Mouse (Mus musculus): ENCODE measurements at regions not wholly inside any gene's neighbourhood (a gene's known extent, or its start where the extent isn't known, plus 50 kb on each side); places are given as distances from the start of the nearest gene placed in this dataset.

DNA sequence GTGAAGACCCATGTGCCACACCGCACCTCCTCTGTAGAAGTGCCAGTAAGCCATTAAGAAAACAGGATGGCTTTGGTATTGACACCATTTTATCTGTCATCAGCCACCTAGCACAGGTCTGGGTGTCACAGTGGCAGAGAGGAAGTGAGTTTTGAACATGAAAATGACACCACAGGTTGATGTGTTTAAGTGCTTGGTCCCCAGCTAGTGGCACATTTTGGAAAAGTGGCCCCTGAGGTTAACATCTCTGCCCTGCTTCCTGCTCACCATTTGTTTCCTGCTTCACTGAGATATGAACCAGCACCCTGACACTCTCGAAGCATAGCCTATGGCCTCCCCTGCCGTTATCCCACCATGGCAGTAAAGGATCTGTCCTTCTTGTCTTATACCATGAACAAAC is 297.4 kb upstream of the Id2 start:
- Histone ChIP-seq H3K9me3 (ENCODE audit: control insufficient read depth, low read length) (no peaks in the 10 kb centered on the region), H3K36me3 (ENCODE audit: control insufficient read depth, insufficient read depth, low read length) (no peaks in the 10 kb centered on the region), H3K4me3 (ENCODE audit: low read depth, low read length) (no peak overlapping the region), H3K4me2 (ENCODE audit: low read depth, low read length, severe bottlenecking) (no peak overlapping the region), H3K27me3 (ENCODE audit: control insufficient read depth, insufficient read depth, low read length) (no peaks in the 10 kb centered on the region), H3K4me1 (replicated peaks; ENCODE audit: control insufficient read depth, insufficient read depth, low read length) (no peaks in the 10 kb centered on the region), H3K9ac (ENCODE audit: low read length) (no peak overlapping the region), H3K27ac (ENCODE audit: low read depth, low read length) (no peak overlapping the region)
- DNase-seq (ENCODE audit: low spot score) (no peak), ATAC-seq (replicated peaks; ENCODE audit: low FRiP score) (no peak)
- 90% methylated on average over 3 of the region's 3 CpGs for WGBS

DNA sequence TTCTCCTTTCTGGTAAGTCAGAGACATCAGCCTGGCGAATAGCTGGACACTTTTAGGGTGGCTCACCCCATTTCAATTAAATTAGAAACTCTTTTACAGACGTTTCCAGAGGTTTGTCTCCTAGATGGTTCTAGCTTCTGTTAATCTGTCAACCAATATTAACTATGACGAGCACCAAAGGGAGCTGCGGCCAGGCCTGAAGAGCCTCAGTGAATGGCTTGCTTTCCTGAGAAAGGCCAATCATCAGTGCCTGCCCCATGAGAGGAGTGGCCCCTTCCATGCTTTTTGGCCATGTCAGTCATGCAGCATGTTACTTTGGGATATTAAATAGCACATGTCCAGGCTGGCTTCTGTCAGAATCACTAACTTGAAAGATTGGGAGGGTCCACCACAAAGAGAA is 296.6 kb upstream of the Id2 start:
- H3K27ac ChIP-seq (ENCODE audit: low read depth, low read length): no peak overlapping the region
- no peaks in the 10 kb centered on the region for H3K27me3 ChIP-seq (ENCODE audit: control insufficient read depth, insufficient read depth, low read length)
- WGBS: 81% methylated on average over 4 of the region's 4 CpGs
- H3K9me3 ChIP-seq (ENCODE audit: control insufficient read depth, low read length): no peaks in the 10 kb centered on the region
- no peak overlapping the region for H3K4me2 ChIP-seq (ENCODE audit: low read depth, low read length, severe bottlenecking)
- DNase-seq (ENCODE audit: low spot score): no peak
- no peak for ATAC-seq (replicated peaks; ENCODE audit: low FRiP score)
- H3K4me3 ChIP-seq (ENCODE audit: low read depth, low read length): no peak overlapping the region
- no peak overlapping the region for H3K9ac ChIP-seq (ENCODE audit: low read length)
- no peaks in the 10 kb centered on the region for H3K36me3 ChIP-seq (ENCODE audit: control insufficient read depth, insufficient read depth, low read length)
- no peaks in the 10 kb centered on the region for H3K4me1 ChIP-seq (replicated peaks; ENCODE audit: control insufficient read depth, insufficient read depth, low read length)

DNA sequence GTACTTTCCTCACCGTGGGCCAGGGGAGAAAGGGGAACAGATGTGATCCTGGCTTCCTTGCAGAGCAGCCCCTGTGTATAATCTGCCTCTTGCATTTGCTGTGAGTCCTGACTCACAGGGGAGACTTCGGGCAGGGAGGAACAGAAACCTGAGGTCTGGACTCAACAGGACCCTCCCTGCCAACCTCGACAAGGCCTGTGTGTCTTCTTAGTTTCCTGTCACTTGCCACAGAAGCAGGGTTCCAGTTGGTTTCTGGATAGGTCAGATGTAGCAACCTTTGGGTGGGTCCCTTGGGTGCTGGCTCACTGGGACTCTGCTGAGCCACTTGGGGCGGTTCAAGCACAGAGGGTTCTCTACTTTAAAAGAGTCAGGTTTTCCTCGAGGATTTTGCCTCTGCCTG is 292.3 kb upstream of the Id2 start:
- H3K9ac ChIP-seq (ENCODE audit: low read length): no peak overlapping the region
- H3K9me3 ChIP-seq (ENCODE audit: control insufficient read depth, low read length): no peaks in the 10 kb centered on the region
- H3K27ac ChIP-seq (ENCODE audit: low read depth, low read length): no peak overlapping the region
- no peak for DNase-seq (ENCODE audit: low spot score)
- H3K36me3 ChIP-seq (ENCODE audit: control insufficient read depth, insufficient read depth, low read length): no peaks in the 10 kb centered on the region
- ATAC-seq (replicated peaks; ENCODE audit: low FRiP score): no peak
- no peaks in the 10 kb centered on the region for H3K27me3 ChIP-seq (ENCODE audit: control insufficient read depth, insufficient read depth, low read length)
- 75% methylated on average over 5 of the region's 5 CpGs for WGBS
- no peak overlapping the region for H3K4me3 ChIP-seq (ENCODE audit: low read depth, low read length)
- no peak overlapping the region for H3K4me2 ChIP-seq (ENCODE audit: low read depth, low read length, severe bottlenecking)
- H3K4me1 ChIP-seq (replicated peaks; ENCODE audit: control insufficient read depth, insufficient read depth, low read length): no peaks in the 10 kb centered on the region

DNA sequence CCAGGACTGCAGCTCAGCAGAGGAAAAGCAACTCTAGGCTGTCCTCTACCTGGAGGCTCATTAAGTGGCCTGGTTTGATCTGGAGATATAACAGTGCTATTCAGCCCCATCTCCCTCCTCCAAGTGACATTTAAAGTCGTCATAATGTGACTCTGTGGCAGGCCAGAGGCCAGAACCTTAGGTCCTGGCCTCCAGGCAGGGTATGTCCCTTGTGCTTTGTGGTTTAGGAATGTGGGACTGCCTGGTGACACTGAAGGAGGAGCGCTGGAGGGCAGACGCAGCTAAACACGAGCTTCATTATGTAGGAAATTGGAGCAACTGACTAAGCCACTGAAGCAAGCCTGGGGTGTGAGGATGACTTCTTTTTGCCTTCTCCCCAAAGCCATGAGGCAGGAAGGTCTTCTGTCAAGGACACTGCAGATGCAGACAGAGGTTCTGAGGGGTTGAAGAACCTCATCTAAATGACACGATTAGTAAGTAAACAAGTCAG is 290.9 kb upstream of the Id2 start:
- no peak for DNase-seq (ENCODE audit: low spot score)
- Histone ChIP-seq H3K9ac (ENCODE audit: low read length) (no peak overlapping the region), H3K4me2 (ENCODE audit: low read depth, low read length, severe bottlenecking) (no peak overlapping the region), H3K4me3 (ENCODE audit: low read depth, low read length) (no peak overlapping the region), H3K4me1 (replicated peaks; ENCODE audit: control insufficient read depth, insufficient read depth, low read length) (no peaks in the 10 kb centered on the region), H3K9me3 (ENCODE audit: control insufficient read depth, low read length) (no peaks in the 10 kb centered on the region), H3K36me3 (ENCODE audit: control insufficient read depth, insufficient read depth, low read length) (no peaks in the 10 kb centered on the region), H3K27ac (ENCODE audit: low read depth, low read length) (no peak overlapping the region), H3K27me3 (ENCODE audit: control insufficient read depth, insufficient read depth, low read length) (no peaks in the 10 kb centered on the region)
- ATAC-seq (replicated peaks; ENCODE audit: low FRiP score): no peak
- 62% methylated on average over 5 of the region's 5 CpGs for WGBS

DNA sequence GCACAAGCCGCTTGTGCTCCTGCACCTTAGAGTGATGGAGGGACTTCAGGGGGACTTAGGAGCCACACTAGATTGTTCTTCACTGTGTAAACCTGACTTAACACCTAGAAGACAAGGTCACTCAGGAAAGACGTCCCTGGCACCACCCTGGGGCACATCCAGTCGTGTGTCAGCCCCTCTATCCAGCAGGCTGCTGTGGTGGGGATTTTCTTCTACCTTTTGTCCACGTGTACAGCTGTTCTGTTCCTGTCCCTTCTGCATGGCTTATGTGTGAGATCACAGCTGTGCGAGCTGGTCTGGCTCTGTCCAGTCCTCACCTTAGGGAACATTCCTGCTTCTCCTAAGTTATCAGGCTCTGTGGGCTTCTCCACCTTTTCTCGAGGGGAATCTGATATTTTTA is 286.0 kb upstream of the Id2 start:
- H3K4me2 ChIP-seq (ENCODE audit: low read depth, low read length, severe bottlenecking): no peak overlapping the region
- WGBS: 79% methylated on average over 6 of the region's 6 CpGs
- no peaks in the 10 kb centered on the region for H3K9me3 ChIP-seq (ENCODE audit: control insufficient read depth, low read length)
- ATAC-seq (replicated peaks; ENCODE audit: low FRiP score) (no peak), DNase-seq (ENCODE audit: low spot score) (no peak)
- H3K27ac ChIP-seq (ENCODE audit: low read depth, low read length): no peak overlapping the region
- no peaks in the 10 kb centered on the region for H3K4me1 ChIP-seq (replicated peaks; ENCODE audit: control insufficient read depth, insufficient read depth, low read length)
- H3K9ac ChIP-seq (ENCODE audit: low read length): no peak overlapping the region
- H3K27me3 ChIP-seq (ENCODE audit: control insufficient read depth, insufficient read depth, low read length): no peaks in the 10 kb centered on the region
- no peaks in the 10 kb centered on the region for H3K36me3 ChIP-seq (ENCODE audit: control insufficient read depth, insufficient read depth, low read length)
- no peak overlapping the region for H3K4me3 ChIP-seq (ENCODE audit: low read depth, low read length)

DNA sequence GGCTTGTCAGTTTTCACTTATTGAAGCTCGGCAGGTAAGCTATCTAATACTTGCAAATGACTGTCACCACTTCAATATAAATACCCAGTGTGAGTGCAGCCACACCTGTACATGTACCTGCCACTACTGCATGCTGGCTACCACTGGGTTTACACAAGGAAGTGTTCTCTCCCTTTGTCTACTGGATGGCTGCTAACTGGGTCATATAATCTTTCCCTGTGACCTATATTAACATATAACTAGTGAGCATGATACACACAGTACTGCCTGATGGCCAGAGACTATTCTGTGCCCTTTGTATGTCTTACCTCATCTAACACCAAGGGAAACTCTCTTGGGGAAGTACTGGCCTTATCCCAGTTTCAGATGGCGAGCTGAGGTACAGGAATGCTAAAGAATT is 285.5 kb upstream of the Id2 start:
- no peak overlapping the region for H3K9ac ChIP-seq (ENCODE audit: low read length)
- DNase-seq (ENCODE audit: low spot score): no peak
- no peak overlapping the region for H3K4me3 ChIP-seq (ENCODE audit: low read depth, low read length)
- WGBS: 79% methylated on average over 2 of the region's 2 CpGs
- H3K36me3 ChIP-seq (ENCODE audit: control insufficient read depth, insufficient read depth, low read length): no peaks in the 10 kb centered on the region
- H3K4me2 ChIP-seq (ENCODE audit: low read depth, low read length, severe bottlenecking): no peak overlapping the region
- H3K9me3 ChIP-seq (ENCODE audit: control insufficient read depth, low read length): no peaks in the 10 kb centered on the region
- H3K4me1 ChIP-seq (replicated peaks; ENCODE audit: control insufficient read depth, insufficient read depth, low read length): no peaks in the 10 kb centered on the region
- H3K27me3 ChIP-seq (ENCODE audit: control insufficient read depth, insufficient read depth, low read length): no peaks in the 10 kb centered on the region
- no peak for ATAC-seq (replicated peaks; ENCODE audit: low FRiP score)
- no peak overlapping the region for H3K27ac ChIP-seq (ENCODE audit: low read depth, low read length)

DNA sequence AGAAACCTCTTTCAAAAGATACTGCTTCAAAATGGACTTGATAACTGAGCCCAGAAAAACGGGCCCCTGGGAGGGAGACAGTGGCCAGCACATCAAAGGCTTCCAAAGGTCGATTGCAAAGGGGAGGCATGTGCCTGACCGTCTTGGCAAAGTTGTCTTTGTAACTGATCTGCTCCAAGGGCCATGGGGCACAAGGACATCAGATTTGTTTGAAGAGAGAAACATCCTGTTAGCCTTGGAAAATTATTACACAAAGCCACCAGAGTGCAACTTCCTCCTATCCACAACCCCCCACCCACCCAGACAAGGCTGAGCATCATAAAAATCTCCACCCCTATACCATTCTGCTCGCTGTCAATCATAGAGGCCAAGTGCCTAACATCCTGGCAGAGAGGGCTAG is 284.7 kb upstream of the Id2 start:
- 71% methylated on average over 4 of the region's 4 CpGs for WGBS
- no peaks in the 10 kb centered on the region for H3K36me3 ChIP-seq (ENCODE audit: control insufficient read depth, insufficient read depth, low read length)
- H3K4me2 ChIP-seq (ENCODE audit: low read depth, low read length, severe bottlenecking): no peak overlapping the region

DNA sequence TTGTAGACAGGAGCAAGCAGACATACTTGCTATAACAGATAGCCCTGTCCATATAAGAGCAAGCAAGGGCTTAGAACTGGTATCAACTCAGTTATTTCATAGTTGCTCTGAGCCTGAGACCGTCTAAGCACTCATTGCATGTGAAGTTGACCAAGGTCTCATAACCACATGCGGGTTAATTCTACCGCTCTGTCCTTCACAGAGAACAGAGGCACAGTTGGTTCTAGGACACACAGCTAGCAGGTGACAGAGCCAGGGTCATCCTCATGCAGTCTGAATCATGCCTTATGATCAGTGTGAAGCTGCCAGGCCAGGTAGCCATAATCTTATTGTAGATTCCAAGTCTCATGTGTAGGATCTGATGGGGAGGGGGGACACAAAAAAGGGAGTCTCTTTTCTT is 283.1 kb upstream of the Id2 start:
- H3K9me3 ChIP-seq (ENCODE audit: control insufficient read depth, low read length): no peaks in the 10 kb centered on the region
- no peak overlapping the region for H3K4me3 ChIP-seq (ENCODE audit: low read depth, low read length)
- H3K27me3 ChIP-seq (ENCODE audit: control insufficient read depth, insufficient read depth, low read length): no peaks in the 10 kb centered on the region
- 94% methylated on average over 3 of the region's 3 CpGs for WGBS
- H3K9ac ChIP-seq (ENCODE audit: low read length): no peak overlapping the region
- H3K4me1 ChIP-seq (replicated peaks; ENCODE audit: control insufficient read depth, insufficient read depth, low read length): no peaks in the 10 kb centered on the region; the same call in 1 of the 2 replicates
- no peak overlapping the region for H3K4me2 ChIP-seq (ENCODE audit: low read depth, low read length, severe bottlenecking)
- H3K27ac ChIP-seq (ENCODE audit: low read depth, low read length): no peak overlapping the region
- H3K36me3 ChIP-seq (ENCODE audit: control insufficient read depth, insufficient read depth, low read length): no peaks in the 10 kb centered on the region
- no peak for ATAC-seq (replicated peaks; ENCODE audit: low FRiP score)
- no peak for DNase-seq (ENCODE audit: low spot score)

More for the DNA sequence above, 284.7 kb upstream of the Id2 start:
- H3K9me3 ChIP-seq (ENCODE audit: control insufficient read depth, low read length): no peaks in the 10 kb centered on the region
- ATAC-seq (replicated peaks; ENCODE audit: low FRiP score) (no peak), DNase-seq (ENCODE audit: low spot score) (no peak)
- H3K4me1 ChIP-seq (replicated peaks; ENCODE audit: control insufficient read depth, insufficient read depth, low read length): no peaks in the 10 kb centered on the region; the same call in 1 of the 2 replicates
- H3K27ac ChIP-seq (ENCODE audit: low read depth, low read length): no peak overlapping the region
- H3K27me3 ChIP-seq (ENCODE audit: control insufficient read depth, insufficient read depth, low read length): no peaks in the 10 kb centered on the region
- no peak overlapping the region for H3K4me3 ChIP-seq (ENCODE audit: low read depth, low read length)
- no peak overlapping the region for H3K9ac ChIP-seq (ENCODE audit: low read length)

DNA sequence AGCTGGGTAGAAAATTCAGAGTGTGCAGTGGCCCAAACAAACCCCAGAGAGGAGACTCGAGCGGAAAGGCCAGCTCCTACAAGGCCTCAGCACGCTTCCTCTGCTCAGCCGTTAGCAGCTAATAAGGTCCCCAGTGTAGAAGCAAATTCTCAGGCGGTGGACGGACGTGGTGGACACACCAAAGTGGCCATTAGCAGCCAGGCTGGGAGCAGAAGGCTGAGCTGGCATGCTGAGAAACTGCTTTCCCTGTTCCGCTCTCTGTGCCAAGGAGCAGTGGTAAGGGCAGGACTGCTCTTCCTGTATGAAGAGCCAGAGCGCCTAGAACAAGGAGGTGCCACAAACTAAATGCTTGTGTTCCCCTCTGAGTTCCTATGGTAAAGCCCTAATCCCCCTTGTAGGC is 282.1 kb upstream of the Id2 start:
- DNase-seq (ENCODE audit: low spot score) (no peak), ATAC-seq (replicated peaks; ENCODE audit: low FRiP score) (no peak)
- Histone ChIP-seq H3K36me3 (ENCODE audit: control insufficient read depth, insufficient read depth, low read length) (no peaks in the 10 kb centered on the region), H3K27ac (ENCODE audit: low read depth, low read length) (no peak overlapping the region), H3K4me1 (replicated peaks; ENCODE audit: control insufficient read depth, insufficient read depth, low read length) (no peaks in the 10 kb centered on the region; the same call in 1 of the 2 replicates), H3K27me3 (ENCODE audit: control insufficient read depth, insufficient read depth, low read length) (no peaks in the 10 kb centered on the region), H3K9ac (ENCODE audit: low read length) (no peak overlapping the region), H3K4me3 (ENCODE audit: low read depth, low read length) (no peak overlapping the region), H3K4me2 (ENCODE audit: low read depth, low read length, severe bottlenecking) (no peak overlapping the region), H3K9me3 (ENCODE audit: control insufficient read depth, low read length) (no peaks in the 10 kb centered on the region)
- 85% methylated on average over 9 of the region's 9 CpGs for WGBS
